Mouse (Mus musculus): ENCODE results near the gene Wars. TPM values are rescaled to one million over a fixed set of nuclear protein-coding genes. Genes with fewer than 3 reads are reported as not detected.

Wars gene
- 139 and 148 TPM in 2 replicates for polyA plus RNA-seq (2014; fragmentation: Nextera tagmentation; extraction: Ambion mirVana)

DNA sequence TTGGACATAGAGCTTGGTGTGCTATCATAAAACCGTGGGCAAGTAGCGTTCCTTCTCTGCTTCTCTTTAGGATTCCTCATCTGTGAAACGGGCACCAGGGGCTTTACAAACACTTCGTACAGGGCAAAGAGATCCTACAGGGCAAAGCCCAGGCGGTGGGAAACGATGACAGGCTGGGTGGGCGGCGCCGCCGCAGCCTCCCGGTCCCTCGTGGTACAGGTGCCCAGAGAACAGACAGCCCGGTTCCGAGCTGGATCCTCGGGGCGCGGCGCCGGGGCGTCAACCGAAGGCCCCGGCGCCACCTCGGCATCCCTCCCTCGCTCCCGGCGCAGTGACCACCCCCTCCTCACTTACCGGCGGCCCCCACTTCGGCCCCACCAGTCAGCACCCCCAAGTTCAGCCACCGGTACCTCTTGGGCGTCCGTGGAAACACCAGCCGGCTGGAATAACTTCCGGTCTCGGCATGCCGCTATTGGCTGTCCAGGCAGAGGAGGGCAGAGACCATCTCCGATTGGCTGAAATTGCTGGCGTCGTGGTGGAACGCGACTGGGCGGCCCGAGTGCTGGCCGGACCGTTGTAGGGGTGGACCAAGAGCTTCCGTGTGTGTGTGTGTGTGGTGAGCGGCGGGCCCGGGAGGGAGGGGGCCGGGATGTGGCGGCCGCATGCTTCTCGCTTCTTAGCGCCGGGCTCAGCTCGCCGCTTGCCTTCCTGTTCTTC is at the start of gene Wars:
Gene Wars, minus strand, starts transcription at position 460 of the 717 bp plus-strand sequence.
- peak within 1 kb of the TSS; percentile 95 for H3K4me3 ChIP-seq (ENCODE audit: low read depth, low read length)
- no peaks in the 10 kb centered on the region for H3K27me3 ChIP-seq (ENCODE audit: control insufficient read depth, insufficient read depth, low read length)
- 0% methylated on average over 55 of the region's 58 CpGs for WGBS
- peaks cover 8% of the 10 kb centered on the region for H3K4me1 ChIP-seq (ENCODE audit: control insufficient read depth, insufficient read depth, low read length)
- peak within 1 kb of the TSS; percentile 63 for H3K4me2 ChIP-seq (ENCODE audit: low read depth)
- peak; percentile 93 for DNase-seq (ENCODE audit: low spot score)
- no peaks in the 10 kb centered on the region for H3K9me3 ChIP-seq (ENCODE audit: control insufficient read depth, low read length)
- H3K27ac ChIP-seq (ENCODE audit: low read depth, low read length), result no peak within 1 kb of the TSS
- H3K36me3 ChIP-seq (ENCODE audit: control insufficient read depth, insufficient read depth, low read length), result no peaks in the 10 kb centered on the region; the same call in 1 of the 2 replicates
- peak within 1 kb of the TSS; percentile 81 for H3K9ac ChIP-seq (ENCODE audit: low read length)
- ATAC-seq (ENCODE audit: insufficient read depth, low FRiP score, low TSS enrichment), result peak; percentile 100

GRCm38 (mm10) chr12:108942203-108942923 is 48.4 kb upstream of the Wars start:
- Histone ChIP-seq H3K9me3 (ENCODE audit: control insufficient read depth, low read length) (no peaks in the 10 kb centered on the region), H3K4me3 (ENCODE audit: low read depth, low read length) (no peak overlapping the region), H3K36me3 (ENCODE audit: control insufficient read depth, insufficient read depth, low read length) (no peaks in the 10 kb centered on the region), H3K9ac (ENCODE audit: low read length) (no peak overlapping the region), H3K4me1 (ENCODE audit: control insufficient read depth, insufficient read depth, low read length) (no peaks in the 10 kb centered on the region), H3K4me2 (ENCODE audit: low read depth) (no peak overlapping the region), H3K27ac (ENCODE audit: low read depth, low read length) (no peak overlapping the region), H3K27me3 (ENCODE audit: control insufficient read depth, insufficient read depth, low read length) (no peaks in the 10 kb centered on the region)
- ATAC-seq (ENCODE audit: insufficient read depth, low FRiP score, low TSS enrichment) (no peak), DNase-seq (ENCODE audit: low spot score) (no peak)
- 90% methylated on average over 14 of the region's 14 CpGs for WGBS

GRCm38 (mm10) chr12:108941282-108941681 is 47.3 kb upstream of the Wars start:
- Histone ChIP-seq H3K9me3 (ENCODE audit: control insufficient read depth, low read length) (no peaks in the 10 kb centered on the region), H3K4me3 (ENCODE audit: low read depth, low read length) (no peak overlapping the region), H3K4me2 (ENCODE audit: low read depth) (no peak overlapping the region), H3K27me3 (ENCODE audit: control insufficient read depth, insufficient read depth, low read length) (no peaks in the 10 kb centered on the region), H3K36me3 (ENCODE audit: control insufficient read depth, insufficient read depth, low read length) (no peaks in the 10 kb centered on the region), H3K9ac (ENCODE audit: low read length) (no peak overlapping the region), H3K4me1 (ENCODE audit: control insufficient read depth, insufficient read depth, low read length) (no peaks in the 10 kb centered on the region), H3K27ac (ENCODE audit: low read depth, low read length) (no peak overlapping the region)
- ATAC-seq (ENCODE audit: insufficient read depth, low FRiP score, low TSS enrichment), result no peak
- DNase-seq (ENCODE audit: low spot score), result no peak
- 71% methylated on average over 2 of the region's 2 CpGs for WGBS

- no peak overlapping the region for H3K4me3 ChIP-seq (ENCODE audit: low read depth, low read length)
- no peak overlapping the region for H3K9ac ChIP-seq (ENCODE audit: low read length)
- H3K9me3 ChIP-seq (ENCODE audit: control insufficient read depth, low read length), result no peaks in the 10 kb centered on the region
- H3K27me3 ChIP-seq (ENCODE audit: control insufficient read depth, insufficient read depth, low read length), result no peaks in the 10 kb centered on the region
- H3K4me2 ChIP-seq (ENCODE audit: low read depth), result no peak overlapping the region
- WGBS, result 41% methylated on average over 1 of the region's 1 CpGs
- no peak overlapping the region for H3K27ac ChIP-seq (ENCODE audit: low read depth, low read length)
- H3K36me3 ChIP-seq (ENCODE audit: control insufficient read depth, insufficient read depth, low read length), result no peaks in the 10 kb centered on the region
- DNase-seq (ENCODE audit: low spot score) (no peak), ATAC-seq (ENCODE audit: insufficient read depth, low FRiP score, low TSS enrichment) (no peak)
- no peaks in the 10 kb centered on the region for H3K4me1 ChIP-seq (ENCODE audit: control insufficient read depth, insufficient read depth, low read length)
Observed at GRCm38 (mm10) chr12:108940255-108940654, 46.3 kb upstream of the Wars start.

GRCm38 (mm10) chr12:108939317-108939716 is 45.3 kb upstream of the Wars start:
- no peak overlapping the region for H3K4me2 ChIP-seq (ENCODE audit: low read depth)
- H3K9ac ChIP-seq (ENCODE audit: low read length), result no peak overlapping the region
- H3K36me3 ChIP-seq (ENCODE audit: control insufficient read depth, insufficient read depth, low read length), result no peaks in the 10 kb centered on the region
- 84% methylated on average over 9 of the region's 9 CpGs for WGBS
- DNase-seq (ENCODE audit: low spot score) (no peak), ATAC-seq (ENCODE audit: insufficient read depth, low FRiP score, low TSS enrichment) (no peak)
- no peak overlapping the region for H3K27ac ChIP-seq (ENCODE audit: low read depth, low read length)
- H3K4me1 ChIP-seq (ENCODE audit: control insufficient read depth, insufficient read depth, low read length), result no peaks in the 10 kb centered on the region
- no peaks in the 10 kb centered on the region for H3K27me3 ChIP-seq (ENCODE audit: control insufficient read depth, insufficient read depth, low read length)
- H3K9me3 ChIP-seq (ENCODE audit: control insufficient read depth, low read length), result no peaks in the 10 kb centered on the region
- no peak overlapping the region for H3K4me3 ChIP-seq (ENCODE audit: low read depth, low read length)

GRCm38 (mm10) chr12:108938844-108939243 is 44.9 kb upstream of the Wars start:
- ATAC-seq (ENCODE audit: insufficient read depth, low FRiP score, low TSS enrichment) (no peak), DNase-seq (ENCODE audit: low spot score) (no peak)
- H3K4me1 ChIP-seq (ENCODE audit: control insufficient read depth, insufficient read depth, low read length), result no peaks in the 10 kb centered on the region
- no peak overlapping the region for H3K27ac ChIP-seq (ENCODE audit: low read depth, low read length)
- H3K27me3 ChIP-seq (ENCODE audit: control insufficient read depth, insufficient read depth, low read length), result no peaks in the 10 kb centered on the region
- H3K36me3 ChIP-seq (ENCODE audit: control insufficient read depth, insufficient read depth, low read length), result no peaks in the 10 kb centered on the region
- H3K4me2 ChIP-seq (ENCODE audit: low read depth), result no peak overlapping the region
- no peak overlapping the region for H3K9ac ChIP-seq (ENCODE audit: low read length)
- H3K4me3 ChIP-seq (ENCODE audit: low read depth, low read length), result no peak overlapping the region
- WGBS, result 77% methylated on average over 5 of the region's 5 CpGs
- no peaks in the 10 kb centered on the region for H3K9me3 ChIP-seq (ENCODE audit: control insufficient read depth, low read length)

- no peak overlapping the region for H3K27ac ChIP-seq (ENCODE audit: low read depth, low read length)
- no peaks in the 10 kb centered on the region for H3K4me1 ChIP-seq (ENCODE audit: control insufficient read depth, insufficient read depth, low read length)
- H3K9me3 ChIP-seq (ENCODE audit: control insufficient read depth, low read length), result no peaks in the 10 kb centered on the region
- DNase-seq (ENCODE audit: low spot score) (no peak), ATAC-seq (ENCODE audit: insufficient read depth, low FRiP score, low TSS enrichment) (no peak)
- H3K4me3 ChIP-seq (ENCODE audit: low read depth, low read length), result no peak overlapping the region
- H3K36me3 ChIP-seq (ENCODE audit: control insufficient read depth, insufficient read depth, low read length), result no peaks in the 10 kb centered on the region
- H3K4me2 ChIP-seq (ENCODE audit: low read depth), result no peak overlapping the region
- no peak overlapping the region for H3K9ac ChIP-seq (ENCODE audit: low read length)
- 82% methylated on average over 4 of the region's 4 CpGs for WGBS
- no peaks in the 10 kb centered on the region for H3K27me3 ChIP-seq (ENCODE audit: control insufficient read depth, insufficient read depth, low read length)
Observed at GRCm38 (mm10) chr12:108937506-108937905, 43.5 kb upstream of the Wars start.

DNA sequence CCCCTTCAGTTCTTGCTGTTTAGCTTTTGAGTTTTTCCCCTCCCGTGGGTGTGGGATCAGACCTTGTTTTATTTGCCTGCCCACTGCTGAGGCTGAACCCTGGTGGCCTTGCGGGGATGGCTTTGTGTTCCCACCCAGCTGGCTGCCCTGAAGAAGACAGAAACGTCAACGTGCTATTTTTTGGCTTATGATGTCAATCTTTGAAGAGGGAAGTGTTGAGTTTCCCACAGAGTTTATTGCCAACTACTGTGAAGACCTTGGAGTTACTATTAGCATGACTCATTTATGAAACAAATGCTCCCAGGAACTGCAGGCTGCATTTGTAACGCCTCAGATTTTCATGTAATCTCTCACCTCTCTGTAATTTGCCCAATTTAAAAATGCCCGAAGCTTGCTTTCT is 42.9 kb upstream of the Wars start:
- Histone ChIP-seq H3K9ac (ENCODE audit: low read length) (no peak overlapping the region), H3K4me1 (ENCODE audit: control insufficient read depth, insufficient read depth, low read length) (no peaks in the 10 kb centered on the region), H3K4me2 (ENCODE audit: low read depth) (no peak overlapping the region), H3K36me3 (ENCODE audit: control insufficient read depth, insufficient read depth, low read length) (no peaks in the 10 kb centered on the region), H3K9me3 (ENCODE audit: control insufficient read depth, low read length) (no peaks in the 10 kb centered on the region), H3K27ac (ENCODE audit: low read depth, low read length) (no peak overlapping the region), H3K4me3 (ENCODE audit: low read depth, low read length) (no peak overlapping the region), H3K27me3 (ENCODE audit: control insufficient read depth, insufficient read depth, low read length) (no peaks in the 10 kb centered on the region)
- DNase-seq (ENCODE audit: low spot score) (no peak), ATAC-seq (ENCODE audit: insufficient read depth, low FRiP score, low TSS enrichment) (no peak)
- 63% methylated on average over 6 of the region's 6 CpGs for WGBS

GRCm38 (mm10) chr12:108934231-108934630 is 40.3 kb upstream of the Wars start:
- DNase-seq (ENCODE audit: low spot score), result no peak
- Histone ChIP-seq H3K9ac (ENCODE audit: low read length) (no peak overlapping the region), H3K9me3 (ENCODE audit: control insufficient read depth, low read length) (no peaks in the 10 kb centered on the region), H3K36me3 (ENCODE audit: control insufficient read depth, insufficient read depth, low read length) (no peaks in the 10 kb centered on the region), H3K4me3 (ENCODE audit: low read depth, low read length) (no peak overlapping the region), H3K27ac (ENCODE audit: low read depth, low read length) (no peak overlapping the region), H3K27me3 (ENCODE audit: control insufficient read depth, insufficient read depth, low read length) (no peaks in the 10 kb centered on the region), H3K4me1 (ENCODE audit: control insufficient read depth, insufficient read depth, low read length) (0 out of 2 replicates have a peak, but pooled peaks cover 2% of the 10 kb centered on the region), H3K4me2 (ENCODE audit: low read depth) (no peak overlapping the region)
- WGBS, result 84% methylated on average over 6 of the region's 6 CpGs
- ATAC-seq (ENCODE audit: insufficient read depth, low FRiP score, low TSS enrichment), result no peak
